Mouse (Mus musculus) lung, adult 10 weeks (tissue): ENCODE results near the gene Ppp1r3g. TPM values are rescaled to one million over a fixed set of nuclear protein-coding genes. Genes with fewer than 3 reads are reported as not detected.

Experiments
- polyA plus RNA-seq: library from polyadenylated mRNA; stranded (reverse); fragments of 350-450 nt; fragmentation: Illumina TruSeq; extraction: RNeasy Lipid Tissue Mini Kit (QIAGEN cat#74804); gene quantifications from one replicate; pipeline ENCODE4 v1.2.3, GENCODE M21; 2014; ENCODE audit warnings: low read depth, low replicate concordance; ENCODE audit not compliant: insufficient read depth

Ppp1r3g gene
- polyA plus RNA-seq, result 0.09 TPM

GRCm38 (mm10) chr13:35958539-35958938 is at the start of gene Ppp1r3g:
Gene Ppp1r3g, plus strand, starts transcription at chr13:35958839.

Other genes with a start within 250 kb of the Ppp1r3g start
- gene Rpp40, start 52.5 kb upstream of the Ppp1r3g start, polyA plus RNA-seq, result 6.3 TPM
- gene Fars2, start 158.6 kb downstream of the Ppp1r3g start, polyA plus RNA-seq, result 21.1 TPM
- gene Lyrm4, start 158.7 kb downstream of the Ppp1r3g start, polyA plus RNA-seq, result 10.1 TPM